Mouse (Mus musculus) bone marrow macrophage, adult 2 months (primary cell): ENCODE measurements around the gene Crhbp.

Experiments
- CTCF ChIP-seq: IDR thresholded peaks from 2 replicates; pipeline ENCODE4 v1.5.1; 2012; ENCODE audit warnings: low read depth, mild to moderate bottlenecking, low read length, moderate library complexity
- POLR2A ChIP-seq: IDR thresholded peaks from 2 replicates; pipeline ENCODE4 v1.6.1; 2012; ENCODE audit warnings: mild to moderate bottlenecking, low read depth, low read length, borderline replicate concordance

- TF ChIP-seq CTCF (no peak), POLR2A (no peak)
Measured at GRCm38 (mm10) chr13:95418575-95419203, 26.0 kb downstream of the Crhbp start.
